Mouse (Mus musculus) cerebellum, adult 18-20 months (tissue): ENCODE data around the gene Wbp2nl.
A peak's percentile ranks its signal among the peaks of the same experiment; 100 is the strongest.

ENCODE experiments used
- DNase-seq, 2 experiments: peaks; one replicate each; pipeline ENCODE4 v3.0.0; 2021

Gene Wbp2nl

GRCm38 (mm10) chr15:82322195-82322594, 23.4 kb downstream of the Wbp2nl start:
- no peak for DNase-seq

DNA sequence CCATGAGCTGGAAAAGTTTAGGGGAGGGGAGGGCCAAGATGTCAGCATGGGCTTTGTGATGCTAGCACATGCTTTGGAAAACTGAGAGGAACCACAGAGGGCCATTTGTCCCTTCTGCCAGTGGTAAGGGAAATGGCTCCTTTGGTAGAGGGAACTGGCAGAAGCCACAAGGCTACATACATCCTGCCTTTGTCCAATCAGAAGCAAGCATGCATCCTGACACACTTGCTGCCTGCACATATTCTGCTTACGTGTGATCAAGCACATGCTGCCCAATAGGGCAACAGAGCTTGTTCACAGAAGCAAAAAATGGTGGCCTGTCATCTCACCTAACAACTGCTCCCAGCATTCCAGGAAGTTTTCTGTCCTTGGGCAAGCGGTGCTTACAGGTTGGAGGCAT, 26.6 kb downstream of the Wbp2nl start:
- no peak for DNase-seq

DNA sequence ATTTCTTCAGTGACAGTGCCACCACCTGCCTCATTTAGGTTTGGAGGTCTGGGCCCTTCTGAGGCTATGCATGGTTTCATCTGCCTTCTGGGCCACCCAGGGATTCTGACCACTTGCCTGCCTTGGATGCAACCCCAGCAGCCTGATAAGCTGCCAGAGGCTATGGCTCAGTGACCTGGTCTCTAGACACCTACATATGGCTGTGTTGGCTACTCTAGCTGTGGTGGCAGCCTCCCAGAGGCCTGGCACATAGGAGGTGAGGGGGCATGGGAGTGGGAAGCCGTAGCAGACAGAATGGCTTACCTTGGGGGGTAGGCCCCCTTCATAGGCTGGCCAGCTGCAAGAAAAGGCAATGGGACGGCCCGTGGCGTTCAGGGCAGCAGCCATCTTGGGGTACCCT, 36.4 kb downstream of the Wbp2nl start:
- DNase-seq, result peak; percentile 58 to 64

GRCm38 (mm10) chr15:82336629-82337028, 37.9 kb downstream of the Wbp2nl start:
- DNase-seq, result no peak

GRCm38 (mm10) chr15:82337875-82338274, 39.1 kb downstream of the Wbp2nl start:
- no peak for DNase-seq

GRCm38 (mm10) chr15:82338593-82339112, 39.9 kb downstream of the Wbp2nl start, which contains the start of the genes Naga, Pheta2 and Smdt1:
Gene Naga (minus strand): TSS chr15:82338925.
Gene Pheta2 (plus strand): TSS chr15:82338942.
Gene Smdt1 (plus strand): TSS chr15:82338959.
- peak; percentile 97 to 98 for DNase-seq

- no peak for DNase-seq
Observed at GRCm38 (mm10) chr15:82339150-82339549, 40.4 kb downstream of the Wbp2nl start.

DNA sequence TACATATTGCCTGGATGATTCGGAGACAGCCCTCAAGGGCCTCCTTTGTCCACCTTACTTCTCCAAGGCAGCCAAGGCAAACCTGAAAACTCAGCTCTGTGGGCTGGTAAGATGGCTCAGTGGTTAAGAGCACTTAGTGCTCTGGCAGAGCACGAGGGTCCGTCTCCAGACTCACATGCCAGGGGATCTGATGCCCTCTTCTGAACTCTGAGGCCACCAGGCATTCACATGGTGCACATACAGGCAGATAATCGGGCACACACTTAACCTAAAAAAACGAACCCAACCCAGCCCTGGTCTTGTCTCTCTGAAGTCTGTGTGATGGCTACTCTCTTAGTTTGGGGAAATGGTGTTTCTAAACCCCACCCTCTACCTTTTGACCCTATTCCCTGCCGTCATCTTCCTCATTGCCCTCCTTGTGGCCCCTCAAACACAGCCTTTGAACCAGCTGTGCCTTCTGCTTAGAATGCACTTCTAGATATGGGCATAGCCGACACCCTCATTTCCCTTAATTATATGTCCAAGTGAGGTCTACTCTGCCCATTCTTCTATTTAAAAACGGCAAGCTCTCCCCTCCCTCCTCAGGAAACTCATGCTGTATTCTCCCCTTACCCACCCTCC, 41.0 kb downstream of the Wbp2nl start:
- no peak for DNase-seq

DNA sequence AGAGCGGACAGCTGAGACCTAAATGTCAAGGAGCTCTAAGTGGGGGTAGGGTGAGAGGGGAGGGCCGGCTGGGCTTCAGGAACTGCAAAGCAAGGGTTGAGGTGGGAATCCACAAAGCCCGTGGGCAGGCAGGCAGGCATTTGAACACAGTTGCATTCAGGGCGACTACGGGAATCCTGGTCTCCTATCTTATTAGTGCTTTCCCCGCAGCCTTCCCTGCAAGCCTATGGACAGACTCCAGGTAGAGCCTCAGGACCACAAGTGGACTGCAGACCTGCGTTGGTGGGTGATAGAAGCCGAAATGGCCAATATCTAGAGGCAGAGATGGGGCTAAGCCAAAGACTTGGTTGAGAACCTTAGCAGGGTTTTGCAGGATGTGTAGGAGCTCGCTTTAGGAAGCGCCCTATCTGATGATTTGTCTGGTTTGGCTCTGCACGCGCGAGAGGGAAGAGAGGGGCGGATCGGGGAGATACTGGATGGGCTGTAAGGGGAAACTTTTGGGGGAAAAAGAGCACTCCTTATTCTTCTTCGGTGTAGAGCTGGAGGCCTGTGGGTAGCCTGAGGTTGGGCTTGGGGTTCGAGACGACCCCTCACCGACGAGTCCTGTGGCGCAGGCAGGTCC, 41.8 kb downstream of the Wbp2nl start:
- DNase-seq, result no peak

- no peak for DNase-seq
Observed at GRCm38 (mm10) chr15:82341036-82341501, 42.3 kb downstream of the Wbp2nl start.

DNA sequence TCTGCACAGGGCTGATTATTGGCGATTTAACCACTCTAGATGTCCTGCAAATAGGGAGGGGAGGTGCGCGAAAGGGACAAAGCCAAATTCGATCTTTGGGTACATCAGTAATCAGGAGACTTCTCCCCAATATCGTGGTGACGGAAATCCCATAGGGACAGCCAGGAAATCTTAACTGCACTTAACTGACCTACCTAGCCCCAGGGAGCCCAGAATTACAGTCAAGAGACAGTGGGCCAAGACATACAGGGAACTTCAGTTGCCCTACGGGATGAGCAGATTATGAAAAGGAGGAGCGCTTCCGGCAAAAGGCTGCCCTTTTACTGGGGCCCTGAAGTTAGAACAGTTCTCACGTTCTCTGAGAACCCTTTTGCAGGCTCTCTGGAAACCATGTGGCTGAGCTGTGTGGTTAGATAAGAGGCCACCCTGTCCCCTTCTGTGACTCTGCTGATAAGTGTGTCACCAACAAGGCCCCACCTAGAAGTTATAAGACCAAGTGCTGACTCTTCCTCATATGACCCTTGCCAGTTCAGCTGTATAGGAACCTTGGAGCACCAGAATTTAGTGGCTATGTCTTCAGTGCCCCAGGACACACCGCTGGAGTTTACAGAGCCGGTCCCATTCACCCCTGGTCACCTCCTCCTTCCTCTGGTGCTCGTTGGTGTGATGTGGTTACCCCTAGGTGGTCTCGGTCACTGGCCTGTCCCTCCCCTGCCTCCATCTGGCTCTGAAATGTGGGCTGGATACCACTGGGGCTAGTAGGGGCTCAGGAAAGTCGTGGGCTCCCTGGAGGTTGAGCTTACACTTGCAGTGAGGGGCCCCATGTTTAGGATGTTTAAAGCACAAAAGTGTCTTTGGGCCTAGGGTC, 43.2 kb downstream of the Wbp2nl start:
- DNase-seq, result no peak

- DNase-seq, result no peak
Observed at GRCm38 (mm10) chr15:82342543-82342935, 43.8 kb downstream of the Wbp2nl start.

DNA sequence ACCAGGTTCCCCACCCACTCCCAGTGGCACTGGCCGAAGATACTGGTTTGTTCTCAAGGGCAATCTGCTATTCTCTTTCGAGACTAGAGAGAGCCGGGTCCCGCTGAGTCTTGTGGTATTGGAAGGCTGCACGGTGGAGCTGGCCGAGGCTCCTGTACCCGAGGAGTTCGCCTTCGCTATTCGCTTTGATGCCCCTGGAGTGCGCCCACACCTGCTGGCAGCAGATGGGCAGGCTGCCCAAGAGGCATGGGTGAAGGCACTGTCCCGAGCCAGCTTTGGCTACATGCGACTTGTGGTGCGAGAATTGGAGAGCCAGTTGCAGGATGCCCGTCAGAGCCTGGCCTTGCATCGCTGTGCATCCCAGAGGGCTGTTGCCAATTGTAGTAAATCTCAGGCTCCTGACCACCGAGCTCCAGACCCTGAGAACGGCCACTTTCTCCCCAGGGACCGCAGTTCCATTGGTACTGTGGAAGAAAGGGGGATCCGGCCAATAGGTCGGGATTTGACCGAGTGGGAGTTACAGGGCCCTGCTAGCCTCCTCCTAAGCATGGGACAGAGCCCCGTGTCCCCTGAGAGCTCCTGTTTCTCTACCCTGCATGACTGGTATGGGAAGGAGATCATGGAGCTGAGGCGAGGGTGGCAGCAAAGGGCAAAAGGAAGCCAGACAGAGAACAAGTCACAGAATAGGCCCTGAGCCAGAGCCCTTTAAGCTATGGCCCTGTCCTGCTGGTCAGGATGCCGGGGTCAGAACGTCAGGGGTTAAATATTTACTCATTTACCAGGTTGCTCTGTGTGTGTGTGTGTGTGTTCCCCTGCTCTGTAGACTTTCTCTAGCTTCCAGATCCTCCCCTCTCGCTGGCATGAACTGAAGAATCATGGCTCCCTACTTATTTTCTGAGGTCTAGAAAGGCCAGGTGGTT, 44.9 kb downstream of the Wbp2nl start:
- no peak for DNase-seq

DNA sequence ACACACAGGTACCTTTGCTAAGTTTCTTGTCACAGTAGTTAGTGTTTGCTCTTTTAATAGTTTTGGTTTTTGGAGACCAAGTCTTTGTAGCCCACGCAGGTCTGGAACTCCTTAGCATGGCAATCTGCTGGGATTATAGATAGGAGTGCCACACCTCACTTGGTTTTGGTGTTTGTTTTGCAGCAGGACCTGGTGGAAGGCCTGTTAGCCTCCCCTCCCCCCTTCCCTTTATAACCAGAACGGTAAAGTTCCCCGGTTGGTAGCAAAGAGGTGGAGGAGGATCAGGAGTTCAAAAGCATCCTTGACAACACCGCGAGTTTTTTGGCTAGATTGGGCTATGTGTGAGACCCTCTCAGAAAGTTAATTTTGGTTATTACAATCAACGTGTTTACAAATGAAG, 46.2 kb downstream of the Wbp2nl start:
- no peak for DNase-seq

- DNase-seq, result peak; percentile 97 to 98
Observed at GRCm38 (mm10) chr15:82345820-82346470, 47.2 kb downstream of the Wbp2nl start.

- DNase-seq, result no peak
Observed at GRCm38 (mm10) chr15:82346580-82347302, 48.0 kb downstream of the Wbp2nl start.

DNA sequence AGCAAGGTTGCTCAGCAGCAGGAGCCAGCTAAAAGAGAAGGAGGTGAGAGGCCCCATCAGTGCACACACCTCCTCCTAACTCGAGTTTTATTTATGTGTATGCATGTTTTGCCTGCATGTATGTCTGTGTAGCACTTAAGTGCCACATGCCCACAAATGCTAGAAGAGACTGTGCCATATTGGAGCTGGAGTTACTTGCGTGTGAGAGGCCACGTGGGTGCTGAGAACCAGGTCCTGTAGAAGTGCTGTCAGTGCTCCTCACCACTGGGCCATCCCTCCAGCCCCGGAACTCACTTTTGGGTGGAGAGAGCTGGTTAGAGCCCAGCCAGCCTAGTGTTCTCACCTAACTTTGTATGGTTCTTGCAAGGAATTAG, 48.5 kb downstream of the Wbp2nl start:
- DNase-seq, result no peak

- DNase-seq, result no peak
Observed at GRCm38 (mm10) chr15:82347852-82348251, 49.1 kb downstream of the Wbp2nl start.

GRCm38 (mm10) chr15:82348258-82348998, 49.7 kb downstream of the Wbp2nl start:
- no peak for DNase-seq

DNA sequence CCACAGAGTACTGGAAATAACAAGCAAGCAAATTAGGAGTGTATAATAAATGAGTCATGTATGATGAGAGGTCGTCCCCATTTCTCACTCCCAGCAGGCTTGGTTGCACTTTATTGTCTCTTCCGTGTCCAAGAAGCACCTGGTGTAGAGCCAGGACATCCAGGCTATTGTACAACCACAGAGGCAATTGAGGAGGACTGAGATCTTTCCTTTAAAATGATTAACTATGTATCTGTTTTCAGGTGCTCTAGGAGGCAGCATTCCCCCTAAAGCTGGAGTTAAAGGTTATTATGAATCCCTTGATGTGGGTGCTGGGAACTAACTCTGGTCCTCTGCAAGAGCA, 50.2 kb downstream of the Wbp2nl start:
- no peak for DNase-seq
